Mouse (Mus musculus): Measurements from ENCODE around the gene Hist1h2be.
"Not testable (repeated sequence)": the region's sequence is repeated elsewhere in the genome, so short reads cannot be mapped to it uniquely, and the experiment has no call there.

The Hist1h2be gene

GRCm38 (mm10) chr13:23591886-23592285 is 29.0 kb downstream of the Hist1h2be start:
- not testable (repeated sequence) for DNase-seq (ENCODE audit: low spot score in 2 of 2)

GRCm38 (mm10) chr13:23591206-23591605 is 29.7 kb downstream of the Hist1h2be start:
- DNase-seq (ENCODE audit: low spot score in 2 of 2), result no peak

GRCm38 (mm10) chr13:23586940-23587225 is 34.0 kb downstream of the Hist1h2be start:
- no peak for DNase-seq (ENCODE audit: low spot score in 2 of 2)

GRCm38 (mm10) chr13:23586099-23586939 is 34.6 kb downstream of the Hist1h2be start:
- no peak for DNase-seq (ENCODE audit: low spot score in 2 of 2)

GRCm38 (mm10) chr13:23585442-23586098 is 35.4 kb downstream of the Hist1h2be start:
- peak in 1 of 2 experiments; percentile 72 for DNase-seq (ENCODE audit: low spot score in 2 of 2)

GRCm38 (mm10) chr13:23585029-23585441 is 35.9 kb downstream of the Hist1h2be start:
- peak; percentile 78 to 79 for DNase-seq (ENCODE audit: low spot score in 2 of 2)

GRCm38 (mm10) chr13:23584331-23584730 is 36.6 kb downstream of the Hist1h2be start:
- no peak for DNase-seq (ENCODE audit: low spot score in 2 of 2)

GRCm38 (mm10) chr13:23583387-23584068 is 37.4 kb downstream of the Hist1h2be start:
- no peak for DNase-seq (ENCODE audit: low spot score in 2 of 2)

GRCm38 (mm10) chr13:23582219-23583056 is 38.5 kb downstream of the Hist1h2be start:
- DNase-seq (ENCODE audit: low spot score in 2 of 2), result no peak

- peak; percentile 98 to 100 for DNase-seq (ENCODE audit: low spot score in 2 of 2)
Measured at GRCm38 (mm10) chr13:23581408-23582218, 39.3 kb downstream of the Hist1h2be start, which contains the start of gene Hist1h4d. Hist1h4d (plus strand) TSS chr13:23581598.

GRCm38 (mm10) chr13:23577835-23578234 is 43.1 kb downstream of the Hist1h2be start:
- DNase-seq (ENCODE audit: low spot score in 2 of 2), result no peak

- no peak for DNase-seq (ENCODE audit: low spot score in 2 of 2)
Measured at GRCm38 (mm10) chr13:23576906-23577639, 43.9 kb downstream of the Hist1h2be start.

GRCm38 (mm10) chr13:23576351-23576881 is 44.5 kb downstream of the Hist1h2be start:
- no peak for DNase-seq (ENCODE audit: low spot score in 2 of 2)

GRCm38 (mm10) chr13:23575864-23576313 is 45.0 kb downstream of the Hist1h2be start:
- DNase-seq (ENCODE audit: low spot score in 2 of 2), result not testable (repeated sequence)

GRCm38 (mm10) chr13:23575271-23575851 is 45.6 kb downstream of the Hist1h2be start, which contains the start of gene Hist1h3d:
Hist1h3d (plus strand) TSS chr13:23575763.
- DNase-seq (ENCODE audit: low spot score in 2 of 2), result no peak

GRCm38 (mm10) chr13:23574546-23575170 is 46.3 kb downstream of the Hist1h2be start:
- not testable (repeated sequence) for DNase-seq (ENCODE audit: low spot score in 2 of 2)

- peak; percentile 66 to 86 for DNase-seq (ENCODE audit: low spot score in 2 of 2)
Measured at GRCm38 (mm10) chr13:23573898-23574524, 46.9 kb downstream of the Hist1h2be start, which contains the start of the genes Hist1h2bf and Hist1h2ad. Hist1h2bf (minus strand) TSS chr13:23574196. Hist1h2ad (plus strand) TSS chr13:23574381.

Data from urinary bladder, postnatal 36 days (tissue).